11 mouse cellular contexts compared by ENCODE assay signal in genomic region chr3:105957235-105957634, GRCm38 (mm10). TPM values are rescaled to one million over a fixed set of nuclear protein-coding genes. Genes with fewer than 3 reads are reported as not detected.
DNase-seq lines count a peak whose midpoint lies in the region; ATAC-seq and TF ChIP-seq lines count a peak whose summit lies in the region.
"Had no signal": no experiment of that assay in that cellular context is flagged by ENCODE, and none has a peak within 500 bp of the region (broad histone marks: within the 10 kb centered on the region; RNA-seq: fewer than 3 reads in every experiment).

No protein-coding gene starts in this region.

- TF ChIP-seq CTCF in forebrain, postnatal 0 days (IDR thresholded peaks at IDR 0.05; ENCODE audit: low read depth) = peak; percentile 37
- peak; percentile 3; the same call in 1 of the 2 replicates for TF ChIP-seq CTCF in liver, adult 2 months (IDR thresholded peaks at IDR 0.05; ENCODE audit: low read depth, low read length)

- WGBS in forebrain, postnatal 0 days = 96% methylated on average over 1 of the region's 1 CpGs
- 98% methylated on average over 1 of the region's 1 CpGs for WGBS in forebrain, embryonic 10.5 days
- WGBS in liver, adult 2 months = 93% methylated on average over 1 of the region's 1 CpGs
- WGBS in intestine, embryonic 15.5 days = 96% methylated on average over 1 of the region's 1 CpGs

- no peak for ATAC-seq in forebrain, postnatal 0 days
- no peak for ATAC-seq in intestine, embryonic 15.5 days

- TF ChIP-seq POLR2A in liver, adult 2 months (IDR thresholded peaks at IDR 0.05; ENCODE audit: extremely low read depth, insufficient read depth, low read length) = no peak

- no peak overlapping the region for H3K9ac ChIP-seq in forebrain, postnatal 0 days
- no peak overlapping the region for H3K9ac ChIP-seq in liver, adult 2 months (ENCODE audit: low read depth, low read length)
- no peak overlapping the region for H3K9ac ChIP-seq in intestine, embryonic 15.5 days

- peaks cover 20% of the 10 kb centered on the region; the same call in 1 of the 2 replicates for H3K79me2 ChIP-seq in liver, adult 2 months (ENCODE audit: control insufficient read depth, insufficient read depth, low read length)

- no peaks in the 10 kb centered on the region for H3K27me3 ChIP-seq in forebrain, postnatal 0 days (ENCODE audit: insufficient read depth, low read length)
- no peaks in the 10 kb centered on the region for H3K27me3 ChIP-seq in forebrain, embryonic 10.5 days (ENCODE audit: poor library complexity, severe bottlenecking)
- H3K27me3 ChIP-seq in liver, adult 2 months (ENCODE audit: control insufficient read depth, insufficient read depth, low read length) = no peaks in the 10 kb centered on the region
- no peaks in the 10 kb centered on the region for H3K27me3 ChIP-seq in intestine, embryonic 15.5 days (replicated peaks)

- H3K4me1 ChIP-seq in forebrain, postnatal 0 days (ENCODE audit: insufficient read depth) = peaks cover 17% of the 10 kb centered on the region
- H3K4me1 ChIP-seq in forebrain, embryonic 10.5 days = peaks cover 25% of the 10 kb centered on the region
- peaks cover 14% of the 10 kb centered on the region for H3K4me1 ChIP-seq in liver, adult 2 months (ENCODE audit: control insufficient read depth, insufficient read depth, low read length)
- H3K4me1 ChIP-seq in intestine, embryonic 15.5 days (replicated peaks) = peaks cover 12% of the 10 kb centered on the region; the same call in 1 of the 2 replicates

- H3K4me3 ChIP-seq in forebrain, postnatal 0 days (ENCODE audit: low read depth, low read length) = no peak overlapping the region
- H3K4me3 ChIP-seq in forebrain, embryonic 10.5 days = no peak overlapping the region
- no peak overlapping the region for H3K4me3 ChIP-seq in liver, adult 2 months (ENCODE audit: insufficient read depth, low read depth, low read length)
- no peak overlapping the region for H3K4me3 ChIP-seq in intestine, embryonic 15.5 days (replicated peaks)

- peaks cover 27% of the 10 kb centered on the region for H3K36me3 ChIP-seq in forebrain, postnatal 0 days (ENCODE audit: insufficient read depth)
- peaks cover 68% of the 10 kb centered on the region for H3K36me3 ChIP-seq in forebrain, embryonic 10.5 days (replicated peaks)
- H3K36me3 ChIP-seq in liver, adult 2 months (ENCODE audit: control insufficient read depth, insufficient read depth, low read length) = peaks cover 28% of the 10 kb centered on the region
- H3K36me3 ChIP-seq in intestine, embryonic 15.5 days = peaks cover 16% of the 10 kb centered on the region

- no peak overlapping the region for H3K27ac ChIP-seq in forebrain, postnatal 0 days (ENCODE audit: low read depth, low read length)
- H3K27ac ChIP-seq in forebrain, embryonic 10.5 days = no peak overlapping the region
- no peak overlapping the region for H3K27ac ChIP-seq in liver, adult 2 months (replicated peaks; ENCODE audit: insufficient read depth, low read depth, low read length)
- H3K27ac ChIP-seq in intestine, embryonic 15.5 days = no peak overlapping the region

- no peaks in the 10 kb centered on the region for H3K9me3 ChIP-seq in forebrain, postnatal 0 days (ENCODE audit: low read length)
- no peaks in the 10 kb centered on the region for H3K9me3 ChIP-seq in forebrain, embryonic 10.5 days
- H3K9me3 ChIP-seq in intestine, embryonic 15.5 days = no peaks in the 10 kb centered on the region

- no peak for DNase-seq in forebrain, postnatal 0 days
- DNase-seq in forebrain, embryonic 10.5 days (ENCODE audit: extremely low spot score, low spot score) = no peak
- no peak for DNase-seq in liver, adult 2 months (ENCODE audit: extremely low read depth, low read depth, low spot score)
- DNase-seq in liver = no peak
- peak; percentile 23 for DNase-seq in naive thymus-derived CD4-positive, alpha-beta T cell, adult 2 months (ENCODE audit: low read depth)
- no peak for DNase-seq in natural killer cell, adult 2 months (ENCODE audit: low spot score in 2 of 2)
- DNase-seq in thymus, postnatal 25 days = no peak
- DNase-seq: kidney, adult 11 months had no signal

- no peak overlapping the region for H3K4me2 ChIP-seq in forebrain, postnatal 0 days (ENCODE audit: low read depth)
- H3K4me2 ChIP-seq in intestine, embryonic 15.5 days (replicated peaks) = peak overlapping the region; percentile 61; the same call in 1 of the 2 replicates

RNA-seq across cellular contexts. Expression of gene Wdr77, which starts 1.9 kb away (rescaled TPM):
- 49.9 and 64.8 TPM in 2 replicates for total RNA-seq in forebrain, postnatal 0 days (2014; rRNA removed)
- 62.2 and 77.7 TPM in 2 replicates for polyA plus RNA-seq in forebrain, postnatal 0 days (2015; fragmentation: Nextera tagmentation; extraction: Ambion mirVana)
- polyA plus RNA-seq in forebrain, embryonic 10.5 days (2016; fragmentation: Nextera tagmentation; extraction: Ambion mirVana) = 202 and 207 TPM in 2 replicates
- total RNA-seq in liver, adult 2 months (2014; rRNA removed) = 7.7 and 10.6 TPM in 2 replicates
- 24.1 and 30.1 TPM in 2 replicates for polyA plus RNA-seq in liver, adult 2 months (2012; rRNA removed)
- 133 and 137 TPM in 2 replicates for polyA plus RNA-seq in intestine, embryonic 15.5 days (2015; fragmentation: Nextera tagmentation; extraction: Ambion mirVana)

RNA-seq across cellular contexts. Expression of gene Atp5f1, which starts 2.7 kb away (rescaled TPM):
- 295 and 371 TPM in 2 replicates for total RNA-seq in forebrain, postnatal 0 days (2014; rRNA removed)
- polyA plus RNA-seq in forebrain, postnatal 0 days (2015; fragmentation: Nextera tagmentation; extraction: Ambion mirVana) = 535 and 605 TPM in 2 replicates
- polyA plus RNA-seq in forebrain, embryonic 10.5 days (2016; fragmentation: Nextera tagmentation; extraction: Ambion mirVana) = 475 and 481 TPM in 2 replicates
- 445 and 641 TPM in 2 replicates for total RNA-seq in liver, adult 2 months (2014; rRNA removed)
- 237 and 247 TPM in 2 replicates for polyA plus RNA-seq in liver, adult 2 months (2012; rRNA removed)
- 600 and 651 TPM in 2 replicates for polyA plus RNA-seq in intestine, embryonic 15.5 days (2015; fragmentation: Nextera tagmentation; extraction: Ambion mirVana)

RNA-seq across cellular contexts. Expression of gene Ovgp1, which starts 16.3 kb away (rescaled TPM):
- 5.7 and 6.5 TPM in 2 replicates for total RNA-seq in forebrain, postnatal 0 days (2014; rRNA removed)
- 2.6 and 3.8 TPM in 2 replicates for polyA plus RNA-seq in forebrain, postnatal 0 days (2015; fragmentation: Nextera tagmentation; extraction: Ambion mirVana)
- polyA plus RNA-seq in forebrain, embryonic 10.5 days (2016; fragmentation: Nextera tagmentation; extraction: Ambion mirVana) = 2.4 TPM in 2 replicates
- 0.37 and 0.67 TPM in 2 replicates for total RNA-seq in liver, adult 2 months (2014; rRNA removed)
- polyA plus RNA-seq in liver, adult 2 months (2012; rRNA removed) = 0.21 and 0.34 TPM in 2 replicates
- 0.67 and 0.97 TPM in 2 replicates for polyA plus RNA-seq in intestine, embryonic 15.5 days (2015; fragmentation: Nextera tagmentation; extraction: Ambion mirVana)

RNA-seq across cellular contexts. Expression of gene I830077J02Rik, which starts 24.8 kb away (rescaled TPM):
- 0.19 and 0.23 TPM in 2 replicates for total RNA-seq in forebrain, postnatal 0 days (2014; rRNA removed)
- polyA plus RNA-seq in forebrain, postnatal 0 days (2015; fragmentation: Nextera tagmentation; extraction: Ambion mirVana) = 0.22 and 0.35 TPM in 2 replicates
- polyA plus RNA-seq in forebrain, embryonic 10.5 days (2016; fragmentation: Nextera tagmentation; extraction: Ambion mirVana) = 0.30 and 0.86 TPM in 2 replicates
- total RNA-seq in liver, adult 2 months (2014; rRNA removed) = 0.40 and 0.55 TPM in 2 replicates
- polyA plus RNA-seq in liver, adult 2 months (2012; rRNA removed) = 0.39 and 0.54 TPM in 2 replicates
- 1.5 and 1.7 TPM in 2 replicates for polyA plus RNA-seq in intestine, embryonic 15.5 days (2015; fragmentation: Nextera tagmentation; extraction: Ambion mirVana)

RNA-seq across cellular contexts. Expression of gene Pifo, which starts 57.2 kb away (rescaled TPM):
- 7.1 and 8.2 TPM in 2 replicates for total RNA-seq in forebrain, postnatal 0 days (2014; rRNA removed)
- 10.7 and 12.1 TPM in 2 replicates for polyA plus RNA-seq in forebrain, postnatal 0 days (2015; fragmentation: Nextera tagmentation; extraction: Ambion mirVana)
- polyA plus RNA-seq in forebrain, embryonic 10.5 days (2016; fragmentation: Nextera tagmentation; extraction: Ambion mirVana) = 1.8 and 1.9 TPM in 2 replicates
- not detected in 2 replicates for total RNA-seq in liver, adult 2 months (2014; rRNA removed)
- polyA plus RNA-seq in liver, adult 2 months (2012; rRNA removed) = not detected in 2 replicates
- polyA plus RNA-seq in intestine, embryonic 15.5 days (2015; fragmentation: Nextera tagmentation; extraction: Ambion mirVana) = not detected in 2 replicates
- polyA plus RNA-seq: limb, embryonic 11.5 days; stomach, embryonic 16.5 days had no signal
